Mouse (Mus musculus) ES-E14 (cell line): ENCODE results near the gene B4galt7.

Source experiments
- ZC3H11A ChIP-seq: IDR thresholded peaks from 2 replicates; pipeline ENCODE4 v1.6.1; 2012; ENCODE audit warnings: low read depth, mild to moderate bottlenecking, inconsistent platforms, low read length, borderline replicate concordance
- ZNF384 ChIP-seq: IDR thresholded peaks from 2 replicates; pipeline ENCODE4 v1.6.1; 2012; ENCODE audit warnings: low read depth, low read length, inconsistent platforms

- TF ChIP-seq ZNF384 (no peak), ZC3H11A (no peak)
Observed at GRCm38 (mm10) chr13:55606899-55607623, 7.4 kb downstream of the B4galt7 start.
